Mouse (Mus musculus) hindbrain, embryonic 12.5 days (tissue): ENCODE measurements around the gene St6galnac3. TPM values are rescaled to one million over a fixed set of nuclear protein-coding genes. Genes with fewer than 3 reads are reported as not detected.
A peak's percentile ranks its signal among the peaks of the same experiment; 100 is the strongest.

Experiments
- ATAC-seq: fragments of 200-750 bp; cut with Nextera tagmentation; 2 replicates; pipeline ENCODE4 v1.8.0; 2017; ENCODE audit warnings: moderate TSS enrichment; ENCODE audit not compliant: low FRiP score
- H3K27ac ChIP-seq: fragments of 300-500 bp; sonication (generic); 2 replicates; pipeline ENCODE4 v1.5.1; 2016; ENCODE audit warnings: mild to moderate bottlenecking
- H3K27me3 ChIP-seq: fragments of 300-500 bp; sonication (generic); 2 replicates; pipeline ENCODE4 v1.6.1; 2016; ENCODE audit warnings: mild to moderate bottlenecking
- H3K36me3 ChIP-seq: fragments of 300-500 bp; sonication (generic); 2 replicates; pipeline ENCODE4 v1.6.1; 2016; ENCODE audit warnings: mild to moderate bottlenecking
- H3K4me1 ChIP-seq: fragments of 300-500 bp; sonication (generic); 2 replicates; pipeline ENCODE4 v1.6.1; 2016
- H3K4me2 ChIP-seq: fragments of 300-500 bp; sonication (generic); replicated peaks from 2 replicates; pipeline ENCODE4 v1.6.1; 2016; ENCODE audit warnings: mild to moderate bottlenecking
- H3K4me3 ChIP-seq: fragments of 300-500 bp; sonication (generic); 2 replicates; pipeline ENCODE4 v1.5.1; 2016; ENCODE audit warnings: mild to moderate bottlenecking
- H3K9ac ChIP-seq: fragments of 300-500 bp; sonication (generic); 2 replicates; pipeline ENCODE4 v1.6.1; 2016; ENCODE audit warnings: mild to moderate bottlenecking, moderate library complexity
- H3K9me3 ChIP-seq: fragments of 300-500 bp; sonication (generic); replicated peaks from 2 replicates; pipeline ENCODE4 v1.6.1; 2016; ENCODE audit warnings: mild to moderate bottlenecking
- WGBS: fragments of 180-500 bp; shearing (Covaris S2); methylation state at CpG from one replicate; pipeline ENCODE4 v1.1.7; 2016; 5-methylcytosine and 5-hydroxymethylcytosine counted together
- polyA plus RNA-seq: library from polyadenylated mRNA; unstranded; fragments of >200 nt; fragmentation: Nextera tagmentation; extraction: Ambion mirVana; gene quantifications from 2 replicates; pipeline ENCODE4 v1.2.1, GENCODE M21; 2016

Gene St6galnac3
- polyA plus RNA-seq, 1 experiment from 2014 or later: 40.8 TPM

DNA sequence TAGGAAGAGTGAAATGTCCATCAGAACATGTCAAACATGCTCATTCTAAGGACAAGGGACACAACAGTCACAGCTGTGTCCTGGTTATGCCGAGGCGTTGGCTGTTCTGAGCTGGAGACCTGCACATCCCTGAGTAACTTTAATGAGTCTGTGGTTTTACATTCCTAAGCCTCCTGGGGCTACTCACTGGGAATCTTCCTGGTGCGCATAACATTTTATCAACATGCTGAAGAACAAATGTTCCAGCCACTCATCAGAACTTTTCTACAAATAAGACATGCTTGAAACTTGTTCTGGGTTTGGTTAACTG, 370.0 kb downstream of the St6galnac3 start:
- Histone ChIP-seq H3K36me3 (no peaks in the 10 kb centered on the region), H3K27me3 (no peaks in the 10 kb centered on the region), H3K27ac (no peak overlapping the region), H3K9ac (no peak overlapping the region), H3K9me3 (no peaks in the 10 kb centered on the region), H3K4me1 (peaks cover 12% of the 10 kb centered on the region; the same call in 1 of the 2 replicates), H3K4me3 (no peak overlapping the region), H3K4me2 (no peak overlapping the region)
- no peak for ATAC-seq
- WGBS: 79% methylated on average over 3 of the region's 3 CpGs

DNA sequence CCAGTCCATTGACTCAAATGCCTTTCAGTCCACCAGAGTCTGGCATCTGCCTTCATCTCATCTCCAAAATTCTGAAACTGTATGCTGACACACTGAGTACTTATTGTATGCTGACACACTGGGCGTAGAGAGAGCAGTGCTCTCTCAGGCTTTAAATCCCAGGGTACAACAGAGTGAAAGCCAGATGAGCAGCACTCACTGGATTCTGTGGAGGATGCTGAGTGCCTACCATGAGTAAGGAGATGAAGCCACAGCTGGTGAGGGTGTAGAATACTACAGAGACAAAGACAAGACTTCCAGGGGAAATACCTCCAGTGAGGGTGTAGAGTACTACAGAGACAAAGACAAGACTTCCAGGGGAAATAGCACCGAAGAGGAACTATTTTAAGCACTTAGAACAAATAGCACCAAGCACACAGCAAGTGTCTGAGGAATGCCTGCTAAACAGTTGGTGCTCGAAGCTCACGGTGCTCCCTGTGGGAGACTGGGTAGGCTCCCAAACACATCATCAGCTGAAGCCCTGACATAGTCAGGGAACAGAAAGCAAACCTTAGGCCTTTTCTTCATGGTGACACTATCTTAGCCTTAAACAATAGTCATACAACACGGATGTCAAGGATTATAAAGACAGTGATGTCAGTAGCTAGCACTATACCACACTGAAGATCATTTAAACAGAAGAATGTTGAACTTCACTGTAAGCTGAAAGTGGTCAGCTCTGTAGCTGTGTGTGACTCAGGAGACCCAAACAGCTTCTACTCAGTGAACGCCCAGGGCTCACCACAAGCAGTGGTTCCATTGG, 370.6 kb downstream of the St6galnac3 start:
- no peak overlapping the region for H3K4me2 ChIP-seq
- ATAC-seq: no peak
- no peak overlapping the region for H3K9ac ChIP-seq
- H3K27ac ChIP-seq: no peak overlapping the region
- no peaks in the 10 kb centered on the region for H3K36me3 ChIP-seq
- no peaks in the 10 kb centered on the region for H3K9me3 ChIP-seq
- WGBS: 87% methylated on average over 6 of the region's 6 CpGs
- H3K4me1 ChIP-seq: peaks cover 13% of the 10 kb centered on the region; the same call in 1 of the 2 replicates
- no peaks in the 10 kb centered on the region for H3K27me3 ChIP-seq
- H3K4me3 ChIP-seq: no peak overlapping the region

DNA sequence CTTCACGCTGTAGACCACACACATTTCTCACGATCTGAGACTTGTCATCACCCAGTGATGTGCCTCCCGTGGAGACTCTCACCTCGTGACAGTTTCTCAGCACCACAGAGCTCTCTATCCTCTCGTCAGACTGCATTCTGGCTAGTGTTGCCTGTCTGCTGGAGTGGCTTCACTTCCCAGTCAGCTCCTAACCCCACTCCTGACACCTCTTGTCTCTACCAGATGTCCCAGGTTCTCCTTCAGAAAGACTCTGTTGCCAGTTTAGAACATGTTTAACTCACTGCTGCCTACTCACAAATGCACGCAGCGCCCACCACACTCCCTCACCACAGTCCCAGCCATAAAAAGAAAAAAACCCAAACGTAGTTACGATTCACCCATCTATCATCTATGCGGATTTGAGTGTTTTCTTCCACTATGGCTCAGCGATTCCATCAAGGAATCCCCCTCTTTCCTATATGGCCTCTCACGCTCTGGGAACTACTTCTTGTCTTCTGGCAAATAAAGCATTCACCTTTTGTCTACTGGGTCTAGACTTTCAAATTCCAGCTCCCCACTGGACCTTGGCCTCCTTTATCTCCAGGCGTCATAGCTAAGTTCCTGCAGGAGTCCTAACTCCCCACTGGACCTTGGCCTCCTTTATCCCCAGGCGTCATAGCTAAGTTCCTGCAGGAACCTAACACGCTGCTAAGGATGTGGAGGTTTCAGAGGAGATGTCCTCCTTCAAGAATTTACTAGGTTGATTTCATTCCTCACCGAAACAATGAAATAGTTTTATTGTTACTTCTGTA, 371.5 kb downstream of the St6galnac3 start:
- Histone ChIP-seq H3K36me3 (no peaks in the 10 kb centered on the region), H3K4me2 (no peak overlapping the region), H3K27me3 (no peaks in the 10 kb centered on the region), H3K9ac (no peak overlapping the region), H3K9me3 (no peaks in the 10 kb centered on the region), H3K27ac (no peak overlapping the region), H3K4me3 (no peak overlapping the region), H3K4me1 (peaks cover 13% of the 10 kb centered on the region; the same call in 1 of the 2 replicates)
- WGBS: 87% methylated on average over 16 of the region's 16 CpGs
- no peak for ATAC-seq

DNA sequence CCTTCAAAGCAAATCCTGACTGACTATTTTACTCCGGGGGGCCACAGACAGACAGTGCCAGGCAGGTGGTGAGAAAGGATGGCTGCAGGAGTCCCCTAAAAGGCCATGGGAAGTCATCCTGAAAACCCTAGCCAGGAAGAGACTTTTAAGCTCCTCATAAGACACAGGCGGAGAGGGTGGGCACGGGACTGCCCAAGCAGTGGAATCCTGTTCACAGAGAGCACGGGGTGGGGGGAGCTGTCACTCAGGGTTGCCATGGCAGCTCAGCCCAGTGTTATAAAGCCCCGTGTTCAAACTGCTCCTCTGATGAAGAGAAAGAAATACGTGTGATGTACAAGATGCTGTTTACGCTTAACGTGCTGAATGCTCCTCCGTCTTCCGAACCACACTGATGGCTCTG, 375.0 kb downstream of the St6galnac3 start:
- Histone ChIP-seq H3K27me3 (no peaks in the 10 kb centered on the region), H3K4me2 (no peak overlapping the region), H3K4me3 (no peak overlapping the region), H3K4me1 (peaks cover 10% of the 10 kb centered on the region; the same call in 1 of the 2 replicates), H3K9me3 (no peaks in the 10 kb centered on the region), H3K9ac (no peak overlapping the region), H3K36me3 (no peaks in the 10 kb centered on the region), H3K27ac (no peak overlapping the region)
- 40% methylated on average over 10 of the region's 10 CpGs for WGBS
- peak; percentile 78 for ATAC-seq

DNA sequence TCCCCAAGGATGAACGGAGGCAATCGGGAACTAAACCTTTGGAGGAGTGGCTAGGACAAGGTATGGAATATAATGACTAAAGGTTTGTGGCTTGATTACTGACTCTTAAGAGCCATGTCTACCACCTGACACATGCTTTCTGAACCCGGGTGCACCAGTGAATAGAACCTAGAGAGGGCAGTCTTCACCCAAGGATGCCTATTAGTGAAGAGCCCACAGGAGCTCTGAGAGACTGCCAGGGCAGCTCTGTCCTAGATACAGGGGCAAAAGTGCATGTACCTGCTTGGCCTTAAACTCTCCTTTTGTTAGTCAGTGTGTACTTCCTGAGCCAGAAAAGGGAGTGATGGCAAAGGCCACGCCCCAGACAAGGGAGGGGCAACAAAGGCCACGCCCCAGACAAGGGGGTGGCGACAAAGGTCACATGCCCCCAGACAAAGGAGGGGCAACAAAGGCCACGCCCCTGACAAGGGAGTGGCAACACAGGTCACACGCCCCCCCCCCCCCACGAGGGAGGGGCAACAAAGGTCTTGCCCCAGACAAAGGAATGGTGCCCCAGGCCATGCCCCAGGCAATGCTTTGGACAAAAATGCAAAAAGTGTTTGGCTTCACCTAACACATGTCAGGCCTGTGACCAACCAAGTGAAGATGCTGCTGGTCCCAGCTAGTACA, 376.0 kb downstream of the St6galnac3 start:
- Histone ChIP-seq H3K9me3 (no peaks in the 10 kb centered on the region), H3K27me3 (no peaks in the 10 kb centered on the region), H3K4me2 (no peak overlapping the region), H3K27ac (no peak overlapping the region), H3K9ac (no peak overlapping the region), H3K4me3 (no peak overlapping the region), H3K4me1 (peaks cover 10% of the 10 kb centered on the region; the same call in 1 of the 2 replicates), H3K36me3 (no peaks in the 10 kb centered on the region)
- no peak for ATAC-seq
- 90% methylated on average over 9 of the region's 9 CpGs for WGBS

DNA sequence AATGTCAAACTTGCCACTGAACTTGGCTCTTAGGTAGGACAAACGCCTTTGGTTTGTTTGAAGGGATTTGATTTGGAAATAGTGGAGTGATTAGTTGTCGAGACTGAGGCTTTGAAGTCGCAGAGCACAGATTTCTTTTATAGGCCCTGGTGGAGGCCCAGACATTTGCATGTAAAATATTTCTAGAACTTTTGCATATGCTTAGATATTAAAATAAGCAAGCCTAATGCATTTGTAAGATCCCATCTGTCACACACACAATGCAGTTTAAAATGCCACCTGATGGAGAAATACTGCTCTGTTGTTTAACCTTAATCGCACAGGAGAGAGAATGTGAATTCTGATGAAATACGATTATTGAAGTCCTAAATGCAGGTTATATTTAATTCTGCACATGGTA, 380.0 kb downstream of the St6galnac3 start:
- Histone ChIP-seq H3K4me1 (peaks cover 1% of the 10 kb centered on the region; the same call in 1 of the 2 replicates), H3K4me3 (no peak overlapping the region), H3K4me2 (no peak overlapping the region), H3K27me3 (no peaks in the 10 kb centered on the region), H3K27ac (no peak overlapping the region), H3K9me3 (no peaks in the 10 kb centered on the region), H3K9ac (no peak overlapping the region), H3K36me3 (no peaks in the 10 kb centered on the region)
- 80% methylated on average over 5 of the region's 5 CpGs for WGBS
- no peak for ATAC-seq

DNA sequence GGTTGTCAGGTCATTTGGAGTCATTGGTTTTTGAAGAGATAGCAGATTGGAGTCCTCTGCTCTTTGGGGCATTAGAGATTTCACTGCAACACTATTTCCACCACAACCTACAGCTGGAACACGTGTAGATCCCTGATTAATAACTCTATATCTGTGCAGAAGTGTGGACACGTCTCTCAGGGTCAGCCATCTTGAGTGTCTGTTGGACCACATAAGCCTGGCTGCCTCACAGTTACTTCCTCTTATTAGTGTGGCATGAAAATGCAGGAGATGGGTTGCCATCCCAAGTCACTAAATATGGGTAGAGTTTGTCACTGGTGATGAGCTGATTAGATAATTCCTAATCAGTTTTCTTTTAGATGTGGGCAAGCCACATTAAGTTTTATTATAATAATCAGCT, 385.0 kb downstream of the St6galnac3 start:
- no peaks in the 10 kb centered on the region for H3K4me1 ChIP-seq
- H3K27me3 ChIP-seq: no peaks in the 10 kb centered on the region
- H3K4me2 ChIP-seq: no peak overlapping the region
- H3K36me3 ChIP-seq: no peaks in the 10 kb centered on the region
- H3K4me3 ChIP-seq: no peak overlapping the region
- no peak for ATAC-seq
- H3K27ac ChIP-seq: no peak overlapping the region
- no peak overlapping the region for H3K9ac ChIP-seq
- WGBS: 76% methylated on average over 2 of the region's 2 CpGs
- no peaks in the 10 kb centered on the region for H3K9me3 ChIP-seq

DNA sequence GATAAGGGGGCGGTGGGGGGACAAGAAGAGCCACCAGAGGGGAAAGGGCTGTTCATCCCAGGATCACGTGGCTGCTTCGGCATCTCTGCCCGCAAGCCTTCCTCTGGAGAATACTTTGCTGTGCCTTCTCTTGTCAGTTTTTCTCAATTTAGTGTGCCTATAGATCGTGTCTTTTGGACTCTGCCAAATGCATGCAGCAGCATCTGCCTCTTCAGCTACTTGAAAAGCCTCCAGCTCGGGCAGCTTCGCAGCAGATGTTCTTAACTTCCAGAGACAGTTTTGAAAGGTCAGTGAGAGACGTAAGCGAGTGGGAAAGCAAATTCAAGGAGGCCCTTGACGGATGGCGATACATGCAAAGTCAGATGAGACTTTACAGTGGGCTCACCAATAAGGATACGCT, 385.9 kb downstream of the St6galnac3 start:
- Histone ChIP-seq H3K36me3 (no peaks in the 10 kb centered on the region), H3K9me3 (no peaks in the 10 kb centered on the region), H3K27me3 (no peaks in the 10 kb centered on the region), H3K9ac (no peak overlapping the region), H3K4me2 (no peak overlapping the region), H3K4me3 (no peak overlapping the region), H3K4me1 (no peaks in the 10 kb centered on the region), H3K27ac (no peak overlapping the region)
- no peak for ATAC-seq
- 79% methylated on average over 12 of the region's 12 CpGs for WGBS

DNA sequence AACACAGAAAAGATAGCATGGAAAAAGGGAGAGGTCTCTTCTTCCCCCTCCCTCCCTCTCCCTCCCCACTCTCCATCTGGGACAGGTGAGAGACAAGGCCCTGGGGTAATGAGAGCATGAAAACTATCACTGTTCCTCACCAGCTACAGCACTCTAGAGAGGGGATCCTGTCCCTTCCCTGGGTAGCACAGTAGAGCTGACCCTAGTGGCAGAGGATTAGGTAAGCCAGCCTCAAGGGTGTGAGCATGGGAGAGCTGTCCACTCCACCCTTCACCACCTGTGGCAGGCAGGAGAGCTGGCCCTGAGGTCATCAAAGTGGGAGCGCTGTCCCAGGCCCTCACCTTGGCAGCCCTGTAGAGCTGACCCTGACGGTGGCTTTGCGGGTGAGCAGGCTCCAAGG, 387.2 kb downstream of the St6galnac3 start:
- Histone ChIP-seq H3K36me3 (no peaks in the 10 kb centered on the region), H3K9me3 (no peaks in the 10 kb centered on the region), H3K27ac (no peak overlapping the region), H3K4me1 (no peaks in the 10 kb centered on the region), H3K4me2 (no peak overlapping the region), H3K4me3 (no peak overlapping the region), H3K27me3 (no peaks in the 10 kb centered on the region), H3K9ac (no peak overlapping the region)
- WGBS: 86% methylated on average over 3 of the region's 3 CpGs
- no peak for ATAC-seq

DNA sequence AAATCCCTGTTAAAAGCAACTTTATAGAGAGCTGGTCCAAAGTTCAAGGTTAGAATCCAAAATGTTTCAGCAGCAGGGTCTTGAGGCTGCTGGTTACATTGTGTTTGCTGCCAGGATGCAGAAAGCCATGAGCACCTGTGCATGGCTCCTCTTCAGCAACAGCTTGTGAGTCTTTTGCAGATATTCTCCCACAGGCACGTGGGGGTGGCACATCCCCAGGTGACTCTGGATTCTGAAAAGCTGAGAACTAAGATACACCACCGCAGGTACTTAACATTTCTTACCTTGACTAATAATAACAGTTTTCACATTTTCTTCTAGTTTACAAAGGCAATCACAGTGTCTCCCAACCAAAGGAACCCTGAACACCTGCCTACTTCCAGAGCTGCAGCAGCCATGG, 387.8 kb downstream of the St6galnac3 start:
- no peak overlapping the region for H3K4me3 ChIP-seq
- no peaks in the 10 kb centered on the region for H3K9me3 ChIP-seq
- no peaks in the 10 kb centered on the region for H3K36me3 ChIP-seq
- 92% methylated on average over 2 of the region's 2 CpGs for WGBS
- no peaks in the 10 kb centered on the region for H3K27me3 ChIP-seq
- no peak overlapping the region for H3K4me2 ChIP-seq
- H3K4me1 ChIP-seq: no peaks in the 10 kb centered on the region
- no peak overlapping the region for H3K27ac ChIP-seq
- ATAC-seq: no peak
- H3K9ac ChIP-seq: no peak overlapping the region

DNA sequence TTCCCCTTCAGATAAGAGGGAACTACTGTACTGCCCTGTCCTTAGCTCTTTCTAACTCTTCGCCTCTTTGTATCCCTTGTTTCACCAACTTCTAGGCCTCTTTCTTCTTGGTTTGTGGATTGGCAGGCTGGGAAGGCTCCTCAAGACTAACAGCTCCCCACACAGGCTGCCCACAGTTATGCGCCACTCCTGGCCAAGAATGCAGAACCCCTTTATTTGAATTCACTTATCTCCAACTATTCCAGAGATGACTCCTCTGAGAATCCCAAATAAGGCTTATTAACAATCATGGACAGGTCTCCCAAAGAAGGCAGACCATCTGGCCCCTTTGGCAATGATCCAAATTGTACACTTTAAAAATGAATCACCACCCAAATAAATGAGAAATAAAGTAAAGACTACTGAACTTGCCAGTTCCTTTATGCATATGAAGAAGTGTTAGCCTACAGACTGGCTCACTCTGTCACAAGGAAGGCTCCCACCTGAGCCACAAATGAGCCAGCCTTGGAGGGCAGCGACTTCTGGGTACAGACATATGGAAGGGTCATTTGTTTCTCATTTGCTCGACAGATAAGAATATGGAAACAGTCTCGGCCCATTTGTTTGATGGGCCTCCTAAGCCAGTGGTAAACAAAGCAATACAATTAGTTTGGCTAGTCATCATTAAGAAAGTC, 390.7 kb downstream of the St6galnac3 start:
- no peaks in the 10 kb centered on the region for H3K36me3 ChIP-seq
- H3K4me3 ChIP-seq: no peak overlapping the region
- H3K4me1 ChIP-seq: no peaks in the 10 kb centered on the region
- H3K27ac ChIP-seq: no peak overlapping the region
- 71% methylated on average over 5 of the region's 5 CpGs for WGBS
- ATAC-seq: peak; percentile 38; the same call in 1 of the 2 replicates
- no peak overlapping the region for H3K9ac ChIP-seq
- no peaks in the 10 kb centered on the region for H3K27me3 ChIP-seq
- no peak overlapping the region for H3K4me2 ChIP-seq
- H3K9me3 ChIP-seq: no peaks in the 10 kb centered on the region

DNA sequence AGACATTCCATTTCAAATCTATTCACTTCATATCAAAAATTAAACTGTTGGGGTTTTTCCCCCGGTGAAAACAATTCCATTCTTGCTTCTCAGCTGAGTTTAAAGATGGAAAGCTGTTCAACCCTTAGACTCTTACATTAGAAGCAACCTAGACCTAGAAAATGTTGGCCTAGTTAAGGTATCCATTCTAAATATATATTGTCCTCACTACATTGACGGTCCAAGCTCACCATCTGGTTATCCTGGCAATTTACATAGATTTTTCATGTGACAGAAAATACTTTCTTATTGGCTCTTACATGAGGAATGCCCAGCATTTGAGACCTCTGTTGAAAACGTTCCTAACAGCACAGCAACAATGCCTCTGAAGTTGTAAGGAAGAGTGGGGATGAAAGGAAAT, 400.7 kb downstream of the St6galnac3 start:
- Histone ChIP-seq H3K4me3 (no peak overlapping the region), H3K36me3 (no peaks in the 10 kb centered on the region), H3K9ac (no peak overlapping the region), H3K27ac (no peak overlapping the region), H3K9me3 (no peaks in the 10 kb centered on the region), H3K27me3 (no peaks in the 10 kb centered on the region), H3K4me1 (0 out of 2 replicates have a peak, but pooled peaks cover 5% of the 10 kb centered on the region), H3K4me2 (no peak overlapping the region)
- ATAC-seq: no peak
- 81% methylated on average over 3 of the region's 3 CpGs for WGBS
